Mouse (Mus musculus) telencephalon, adult 2 months (tissue): ENCODE results near the gene Pth2r.

ENCODE experiments used
- DNase-seq: peaks from one replicate; pipeline ENCODE4 v3.0.0-alpha.2; 2011; ENCODE audit warnings: low read depth, low spot score

Gene Pth2r

GRCm38 (mm10) chr1:65281756-65282155 lies at the start of gene Pth2r:
Pth2r (plus strand) TSS chr1:65282056.
- no peak for DNase-seq

GRCm38 (mm10) chr1:65237712-65238111 lies 44.1 kb upstream of the Pth2r start:
- no peak for DNase-seq

- no peak for DNase-seq
Observed at GRCm38 (mm10) chr1:65245637-65246036, 36.2 kb upstream of the Pth2r start.

- DNase-seq, result peak; percentile 32
Observed at GRCm38 (mm10) chr1:65280461-65280860, 1.4 kb upstream of the Pth2r start.

GRCm38 (mm10) chr1:65282766-65283165 lies 910 bp downstream of the Pth2r start:
- DNase-seq, result peak; percentile 49

- DNase-seq, result no peak
Observed at GRCm38 (mm10) chr1:65308476-65308875, 26.6 kb downstream of the Pth2r start.

GRCm38 (mm10) chr1:65311214-65311933 lies 29.5 kb downstream of the Pth2r start:
- DNase-seq, result no peak

- DNase-seq, result peak; percentile 68
Observed at GRCm38 (mm10) chr1:65312118-65312517, 30.3 kb downstream of the Pth2r start.

GRCm38 (mm10) chr1:65312896-65313295 lies 31.0 kb downstream of the Pth2r start:
- no peak for DNase-seq

- DNase-seq, result no peak
Observed at GRCm38 (mm10) chr1:65314054-65315021, 32.5 kb downstream of the Pth2r start.

GRCm38 (mm10) chr1:65315022-65315407 lies 33.2 kb downstream of the Pth2r start:
- DNase-seq, result no peak

GRCm38 (mm10) chr1:65334026-65334425 lies 52.2 kb downstream of the Pth2r start:
- DNase-seq, result peak; percentile 87

GRCm38 (mm10) chr1:65337768-65338167 lies 55.9 kb downstream of the Pth2r start:
- DNase-seq, result no peak

GRCm38 (mm10) chr1:65340240-65340639 lies 58.4 kb downstream of the Pth2r start:
- no peak for DNase-seq

- DNase-seq, result no peak
Observed at GRCm38 (mm10) chr1:65352979-65353378, 71.1 kb downstream of the Pth2r start.

- DNase-seq, result no peak
Observed at GRCm38 (mm10) chr1:65354153-65354552, 72.3 kb downstream of the Pth2r start.

- no peak for DNase-seq
Observed at GRCm38 (mm10) chr1:65388328-65388727, 106.5 kb downstream of the Pth2r start.

GRCm38 (mm10) chr1:65389621-65390020 lies 107.8 kb downstream of the Pth2r start:
- DNase-seq, result peak; percentile 8

- no peak for DNase-seq
Observed at GRCm38 (mm10) chr1:65407441-65407840, 125.6 kb downstream of the Pth2r start.

GRCm38 (mm10) chr1:65420909-65421308 lies 139.1 kb downstream of the Pth2r start:
- no peak for DNase-seq

- no peak for DNase-seq
Observed at GRCm38 (mm10) chr1:65422501-65423010, 140.7 kb downstream of the Pth2r start.
